In the genomic region with DNA sequence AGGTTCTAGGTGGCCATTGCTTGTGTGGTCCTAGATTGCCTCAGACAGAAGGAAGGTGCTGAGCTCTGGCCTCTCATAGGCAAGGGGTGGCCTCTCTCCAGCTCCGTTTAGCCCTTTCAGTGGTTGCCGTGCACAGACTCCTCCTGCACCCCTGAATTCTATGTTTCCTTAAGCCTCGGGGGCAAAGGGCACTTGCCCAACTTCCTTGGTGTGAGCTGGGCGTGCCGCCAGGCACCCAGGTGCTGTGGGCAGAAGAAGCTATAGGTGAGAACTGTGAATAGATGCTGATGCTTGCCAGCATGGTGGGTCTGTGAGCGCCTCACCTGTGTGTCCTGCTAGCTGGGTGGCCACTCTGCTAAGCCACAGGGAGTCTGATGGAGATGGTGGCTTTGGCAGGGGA, we compare ENCODE assay signal across 18 mouse cellular contexts.
A peak's percentile ranks its signal among the peaks of the same experiment; 100 is the strongest.
DNase-seq lines count a peak whose midpoint lies in the region; ATAC-seq and TF ChIP-seq lines count a peak whose summit lies in the region.
"Had no signal": no experiment of that assay in that cellular context is flagged by ENCODE, and none has a peak within 500 bp of the region (broad histone marks: within the 10 kb centered on the region; RNA-seq: fewer than 3 reads in every experiment).

No protein-coding gene starts in this region.

- DNase-seq in forebrain, embryonic 11.5 days (ENCODE audit: low spot score): no peak
- peak; percentile 60 for DNase-seq in kidney, postnatal 14 days
- DNase-seq in urinary bladder, postnatal 14 days (ENCODE audit: low spot score): peak; percentile 46
- DNase-seq in urinary bladder, adult 2 months (ENCODE audit: low spot score): no peak
- DNase-seq in stomach, postnatal 0 days (ENCODE audit: low spot score): peak; percentile 76
- DNase-seq in layer of hippocampus, adult 2 months (ENCODE audit: low spot score in 2 of 2): no peak
- DNase-seq: adrenal gland, adult 2 months; cerebellum, adult 11-12 months; gastrocnemius, postnatal 14 days; heart, postnatal 10 days; retina, postnatal 1 day; thymus, adult 2 months had no signal

- no peak for ATAC-seq in forebrain, embryonic 12.5 days (ENCODE audit: low FRiP score)
- ATAC-seq in forebrain, embryonic 11.5 days (replicated peaks; ENCODE audit: low FRiP score): no peak
- no peak for ATAC-seq in kidney, embryonic 14.5 days (ENCODE audit: low FRiP score, low TSS enrichment)
- ATAC-seq in stomach, postnatal 0 days (ENCODE audit: low FRiP score, low TSS enrichment): no peak; the same call in 1 of the 2 replicates
- ATAC-seq: midbrain, embryonic 15.5 days had no signal

- H3K9me3 ChIP-seq in forebrain, embryonic 12.5 days: no peaks in the 10 kb centered on the region
- H3K9me3 ChIP-seq in forebrain, embryonic 11.5 days (ENCODE audit: control insufficient read depth, low read length): no peaks in the 10 kb centered on the region
- H3K9me3 ChIP-seq in kidney, embryonic 14.5 days (ENCODE audit: control insufficient read depth, low read length): no peaks in the 10 kb centered on the region
- H3K9me3 ChIP-seq in stomach, postnatal 0 days (ENCODE audit: control insufficient read depth, low read length): no peaks in the 10 kb centered on the region
- H3K9me3 ChIP-seq: embryonic facial prominence, embryonic 13.5 days; hindbrain, embryonic 13.5 days; limb, embryonic 15.5 days; midbrain, embryonic 15.5 days had no signal

- WGBS in forebrain, embryonic 12.5 days: 89% methylated on average over 6 of the region's 6 CpGs
- WGBS in forebrain, embryonic 11.5 days: 85% methylated on average over 6 of the region's 6 CpGs
- WGBS in kidney, embryonic 14.5 days: 92% methylated on average over 6 of the region's 6 CpGs
- WGBS in stomach, postnatal 0 days: 58% methylated on average over 6 of the region's 6 CpGs

- H3K9ac ChIP-seq in forebrain, embryonic 12.5 days: peak overlapping the region; percentile 17; the same call in 1 of the 2 replicates
- H3K9ac ChIP-seq in forebrain, embryonic 11.5 days (ENCODE audit: low read length): no peak overlapping the region
- H3K9ac ChIP-seq in kidney, embryonic 14.5 days (ENCODE audit: low read depth, low read length): no peak overlapping the region
- no peak overlapping the region for H3K9ac ChIP-seq in stomach, postnatal 0 days (ENCODE audit: low read length)
- H3K9ac ChIP-seq: hindbrain, embryonic 13.5 days; limb, embryonic 15.5 days; midbrain, embryonic 15.5 days had no signal

- peaks cover 47% of the 10 kb centered on the region for H3K4me1 ChIP-seq in forebrain, embryonic 12.5 days
- H3K4me1 ChIP-seq in forebrain, embryonic 11.5 days (replicated peaks; ENCODE audit: control insufficient read depth, insufficient read depth, low read length): peaks cover 13% of the 10 kb centered on the region
- H3K4me1 ChIP-seq in kidney, embryonic 14.5 days (ENCODE audit: control insufficient read depth, insufficient read depth, low read length): peaks cover 53% of the 10 kb centered on the region
- peaks cover 13% of the 10 kb centered on the region for H3K4me1 ChIP-seq in stomach, postnatal 0 days (replicated peaks; ENCODE audit: control insufficient read depth, insufficient read depth)

- no peak overlapping the region for H3K4me3 ChIP-seq in forebrain, embryonic 12.5 days (replicated peaks)
- H3K4me3 ChIP-seq in forebrain, embryonic 11.5 days (ENCODE audit: low read depth, low read length): no peak overlapping the region
- no peak overlapping the region for H3K4me3 ChIP-seq in kidney, embryonic 14.5 days (ENCODE audit: low read length)
- H3K4me3 ChIP-seq in stomach, postnatal 0 days (ENCODE audit: low read depth, low read length): no peak overlapping the region
- no peak overlapping the region for H3K4me3 ChIP-seq in layer of hippocampus, adult 2 months
- H3K4me3 ChIP-seq: embryonic facial prominence, embryonic 13.5 days; hindbrain, embryonic 13.5 days; limb, embryonic 15.5 days; midbrain, embryonic 15.5 days had no signal

- no peak overlapping the region for H3K4me2 ChIP-seq in forebrain, embryonic 12.5 days
- no peak overlapping the region for H3K4me2 ChIP-seq in forebrain, embryonic 11.5 days (ENCODE audit: low read depth, low read length, severe bottlenecking)
- no peak overlapping the region for H3K4me2 ChIP-seq in kidney, embryonic 14.5 days (replicated peaks; ENCODE audit: low read depth, low read length)
- H3K4me2 ChIP-seq in stomach, postnatal 0 days (replicated peaks; ENCODE audit: low read depth): no peak overlapping the region
- H3K4me2 ChIP-seq: embryonic facial prominence, embryonic 13.5 days; hindbrain, embryonic 13.5 days; limb, embryonic 15.5 days; midbrain, embryonic 15.5 days had no signal

- H3K36me3 ChIP-seq in forebrain, embryonic 12.5 days (replicated peaks): no peaks in the 10 kb centered on the region
- H3K36me3 ChIP-seq in forebrain, embryonic 11.5 days (ENCODE audit: control insufficient read depth, insufficient read depth, low read length): no peaks in the 10 kb centered on the region
- H3K36me3 ChIP-seq in kidney, embryonic 14.5 days (ENCODE audit: control insufficient read depth, insufficient read depth, low read length): no peaks in the 10 kb centered on the region
- no peaks in the 10 kb centered on the region for H3K36me3 ChIP-seq in stomach, postnatal 0 days (ENCODE audit: control insufficient read depth, insufficient read depth, low read length)
- H3K36me3 ChIP-seq: embryonic facial prominence, embryonic 13.5 days; hindbrain, embryonic 13.5 days; limb, embryonic 15.5 days; midbrain, embryonic 15.5 days had no signal

- TF ChIP-seq EP300 in stomach, postnatal 0 days (optimal IDR thresholded peaks at IDR 0.05): no peak

- no peak for TF ChIP-seq CTCF in stomach, postnatal 0 days (IDR thresholded peaks at IDR 0.05; ENCODE audit: low read depth)
- no peak for TF ChIP-seq CTCF in layer of hippocampus, adult 2 months (conservative IDR thresholded peaks at IDR 0.05)

- H3K27ac ChIP-seq in forebrain, embryonic 12.5 days: no peak overlapping the region
- no peak overlapping the region for H3K27ac ChIP-seq in forebrain, embryonic 11.5 days (ENCODE audit: low read depth, low read length)
- H3K27ac ChIP-seq in kidney, embryonic 14.5 days (ENCODE audit: low read depth, low read length): no peak overlapping the region
- peak overlapping the region; percentile 76 for H3K27ac ChIP-seq in stomach, postnatal 0 days (replicated peaks)
- H3K27ac ChIP-seq in layer of hippocampus, adult 2 months: no peak overlapping the region
- H3K27ac ChIP-seq: embryonic facial prominence, embryonic 13.5 days; hindbrain, embryonic 13.5 days; limb, embryonic 15.5 days; midbrain, embryonic 15.5 days had no signal

- H3K27me3 ChIP-seq in forebrain, embryonic 12.5 days: peaks cover 10% of the 10 kb centered on the region; the same call in 1 of the 2 replicates
- no peaks in the 10 kb centered on the region for H3K27me3 ChIP-seq in forebrain, embryonic 11.5 days (ENCODE audit: control insufficient read depth, insufficient read depth, low read length)
- no peaks in the 10 kb centered on the region for H3K27me3 ChIP-seq in kidney, embryonic 14.5 days (ENCODE audit: control insufficient read depth, insufficient read depth, low read length)
- no peaks in the 10 kb centered on the region for H3K27me3 ChIP-seq in stomach, postnatal 0 days (ENCODE audit: control insufficient read depth, insufficient read depth, low read length)
- H3K27me3 ChIP-seq: embryonic facial prominence, embryonic 13.5 days; limb, embryonic 15.5 days; midbrain, embryonic 15.5 days had no signal

Comparison
In these comparisons a context has a peak if more than half of its experiments do, and no peak if none do; other contexts are left out.
1. DNase-seq: peak in kidney, postnatal 14 days (single experiment), urinary bladder, postnatal 14 days (single experiment) and stomach, postnatal 0 days (single experiment); none in forebrain, embryonic 11.5 days (single experiment), urinary bladder, adult 2 months (single experiment) and layer of hippocampus, adult 2 months (0 of 2).